Mouse (Mus musculus) mature B cell (primary cell): ENCODE results near the gene Epb41l4b.

Source experiments
- in situ Hi-C: fragments of 300-500 bp; cut with MboI; formaldehyde crosslinking; loops from 2 replicates; pipeline ENCODE4 v1.14.3; 2019

Epb41l4b gene

GRCm38 (mm10) chr4:57065273-57065672 lies 78.0 kb downstream of the Epb41l4b start:
- in situ Hi-C loops, result no loop called here

GRCm38 (mm10) chr4:57064830-57065229 lies 78.4 kb downstream of the Epb41l4b start:
- in situ Hi-C loops, result no loop called here

GRCm38 (mm10) chr4:57060319-57060831 lies 82.9 kb downstream of the Epb41l4b start:
- in situ Hi-C loops, result no loop called here

- in situ Hi-C loops, result no loop called here
These were observed 84.6 kb downstream of the Epb41l4b start for GRCm38 (mm10) chr4:57058623-57059022.

GRCm38 (mm10) chr4:57057637-57058036 lies 85.6 kb downstream of the Epb41l4b start:
- in situ Hi-C loops, result no loop called here

GRCm38 (mm10) chr4:57055635-57056034 lies 87.6 kb downstream of the Epb41l4b start:
- in situ Hi-C loops, result no loop called here

GRCm38 (mm10) chr4:57049281-57049921 lies 93.8 kb downstream of the Epb41l4b start:
- in situ Hi-C loops, result no loop called here

- in situ Hi-C loops, result no loop called here
These were observed 94.7 kb downstream of the Epb41l4b start for GRCm38 (mm10) chr4:57048566-57048965.

GRCm38 (mm10) chr4:57046160-57046571 lies 97.1 kb downstream of the Epb41l4b start:
- in situ Hi-C loops, result no loop called here

GRCm38 (mm10) chr4:57043621-57044020 lies 99.6 kb downstream of the Epb41l4b start:
- in situ Hi-C loops, result no loop called here

GRCm38 (mm10) chr4:57041661-57042060 lies 101.6 kb downstream of the Epb41l4b start:
- in situ Hi-C loops, result no loop called here

- in situ Hi-C loops, result no loop called here
These were observed 102.0 kb downstream of the Epb41l4b start for GRCm38 (mm10) chr4:57041211-57041610.

GRCm38 (mm10) chr4:57040481-57040880 lies 102.8 kb downstream of the Epb41l4b start:
- in situ Hi-C loops, result no loop called here

- in situ Hi-C loops, result no loop called here
These were observed 103.9 kb downstream of the Epb41l4b start for GRCm38 (mm10) chr4:57039127-57040031.

GRCm38 (mm10) chr4:57037554-57037953 lies 105.7 kb downstream of the Epb41l4b start:
- in situ Hi-C loops, result no loop called here

GRCm38 (mm10) chr4:57034169-57034568 lies 109.1 kb downstream of the Epb41l4b start:
- in situ Hi-C loops, result no loop called here

- in situ Hi-C loops, result no loop called here
These were observed 111.8 kb downstream of the Epb41l4b start for GRCm38 (mm10) chr4:57031440-57031839.

GRCm38 (mm10) chr4:57027954-57028353 lies 115.3 kb downstream of the Epb41l4b start:
- in situ Hi-C loops, result no loop called here

GRCm38 (mm10) chr4:57023527-57023926 lies 119.7 kb downstream of the Epb41l4b start:
- in situ Hi-C loops, result no loop called here

GRCm38 (mm10) chr4:57021288-57021687 lies 121.9 kb downstream of the Epb41l4b start:
- in situ Hi-C loops, result no loop called here

- in situ Hi-C loops, result loop anchor here (10.0 kb wide), 1 partner anchor 118 kb away; no protein-coding TSS in a partner anchor
These were observed 126.0 kb downstream of the Epb41l4b start for GRCm38 (mm10) chr4:57017229-57017628.

- in situ Hi-C loops, result loop anchor here (10.0 kb wide), 1 partner anchor 118 kb away; no protein-coding TSS in a partner anchor
These were observed 126.7 kb downstream of the Epb41l4b start for GRCm38 (mm10) chr4:57016366-57017171.
